Comparison of ENCODE assay signal across 15 mouse cellular contexts in genomic region chr1:184911861-184912260, GRCm38 (mm10). TPM values are rescaled to one million over a fixed set of nuclear protein-coding genes. Genes with fewer than 3 reads are reported as not detected.
DNase-seq lines count a peak whose midpoint lies in the region; TF ChIP-seq lines count a peak whose summit lies in the region.
"Had no signal": no experiment of that assay in that cellular context is flagged by ENCODE, and none has a peak within 500 bp of the region (broad histone marks: within the 10 kb centered on the region; RNA-seq: fewer than 3 reads in every experiment).

No protein-coding gene starts in this region.

- no peaks in the 10 kb centered on the region for H3K27me3 ChIP-seq in liver, adult 2 months (ENCODE audit: control insufficient read depth, insufficient read depth, low read length)
- H3K27me3 ChIP-seq: embryonic facial prominence, embryonic 13.5 days; hindbrain, embryonic 12.5 days; liver, embryonic 15.5 days; Patski had no signal

- H3K27ac ChIP-seq in liver, adult 2 months (replicated peaks; ENCODE audit: insufficient read depth, low read depth, low read length) = no peak overlapping the region
- H3K27ac ChIP-seq: embryonic facial prominence, embryonic 13.5 days; hindbrain, embryonic 12.5 days; layer of hippocampus, adult 2 months; liver, embryonic 15.5 days had no signal

- no peaks in the 10 kb centered on the region for H3K79me2 ChIP-seq in liver, adult 2 months (ENCODE audit: control insufficient read depth, insufficient read depth, low read length)

- DNase-seq in heart, adult 11 months = peak; percentile 89
- no peak for DNase-seq in heart, adult 18-20 months
- peak; percentile 58 for DNase-seq in liver, adult 2 months (ENCODE audit: extremely low read depth, low read depth, low spot score)
- no peak for DNase-seq in liver
- peak; percentile 57 for DNase-seq in Muller cell, postnatal 12 days (ENCODE audit: inconsistent ontology term)
- peak; percentile 50 for DNase-seq in kidney, postnatal 10 days
- no peak for DNase-seq in frontal cortex, adult 2 months (ENCODE audit: extremely low spot score in 1 of 2, low spot score in 1 of 2)
- no peak for DNase-seq in adrenal gland, postnatal 10 days
- DNase-seq: spleen, adult 18-20 months had no signal

- H3K36me3 ChIP-seq in liver, adult 2 months (ENCODE audit: control insufficient read depth, insufficient read depth, low read length) = no peaks in the 10 kb centered on the region
- H3K36me3 ChIP-seq: liver, embryonic 15.5 days had no signal

- H3K9ac ChIP-seq in liver, adult 2 months (ENCODE audit: low read depth, low read length) = no peak overlapping the region
- H3K9ac ChIP-seq: embryonic facial prominence, embryonic 13.5 days; hindbrain, embryonic 12.5 days; liver, embryonic 15.5 days had no signal

- H3K4me3 ChIP-seq in liver, adult 2 months (ENCODE audit: insufficient read depth, low read depth, low read length) = no peak overlapping the region
- H3K4me3 ChIP-seq: embryonic facial prominence, embryonic 13.5 days; hindbrain, embryonic 12.5 days; layer of hippocampus, adult 2 months; liver, embryonic 15.5 days had no signal

- WGBS in liver, adult 2 months = 43% methylated on average over 6 of the region's 6 CpGs

- H3K4me1 ChIP-seq in liver, adult 2 months (ENCODE audit: control insufficient read depth, insufficient read depth, low read length) = no peaks in the 10 kb centered on the region
- H3K4me1 ChIP-seq: embryonic facial prominence, embryonic 13.5 days; hindbrain, embryonic 12.5 days; liver, embryonic 15.5 days had no signal

- TF ChIP-seq CTCF in liver, adult 2 months (IDR thresholded peaks at IDR 0.05; ENCODE audit: low read depth, low read length) = no peak

- TF ChIP-seq POLR2A in liver, adult 2 months (IDR thresholded peaks at IDR 0.05; ENCODE audit: extremely low read depth, insufficient read depth, low read length) = no peak

RNA-seq across cellular contexts. Expression of gene C130074G19Rik, which starts 28.8 kb away (rescaled TPM):
- 10 to 100 TPM; 13.9 to 15.4 TPM for total RNA-seq in heart, adult 18-20 months (2021)
- 84.6 and 88.6 TPM in 2 replicates for total RNA-seq in liver, adult 2 months (2014; rRNA removed)
- polyA plus RNA-seq in liver, adult 2 months (2012; rRNA removed) = 56.3 and 68.3 TPM in 2 replicates
- polyA plus RNA-seq in frontal cortex, adult 2 months (2012; rRNA removed) = 34.0 and 34.3 TPM in 2 replicates
- 10 to 100 TPM; 41.7 to 43.4 TPM for total RNA-seq in adrenal gland, postnatal 10 days (2021)
- total RNA-seq: granulocyte monocyte progenitor cell, adult 5-6 weeks had no signal

Comparison
In these comparisons a context has a peak if more than half of its experiments do, and no peak if none do; other contexts are left out.
1. DNase-seq: peak in heart, adult 11 months (single experiment), liver, adult 2 months (single experiment), Muller cell, postnatal 12 days (single experiment) and kidney, postnatal 10 days (single experiment); none in heart, adult 18-20 months (0 of 2), liver (single experiment), frontal cortex, adult 2 months (0 of 2) and adrenal gland, postnatal 10 days (single experiment).